Mouse (Mus musculus): ENCODE measurements around the gene Rab26. TPM values are rescaled to one million over a fixed set of nuclear protein-coding genes. Genes with fewer than 3 reads are reported as not detected.

Rab26 gene
- total RNA-seq, 2 experiments from 2014 or later: 12.2 to 12.5 TPM

DNA sequence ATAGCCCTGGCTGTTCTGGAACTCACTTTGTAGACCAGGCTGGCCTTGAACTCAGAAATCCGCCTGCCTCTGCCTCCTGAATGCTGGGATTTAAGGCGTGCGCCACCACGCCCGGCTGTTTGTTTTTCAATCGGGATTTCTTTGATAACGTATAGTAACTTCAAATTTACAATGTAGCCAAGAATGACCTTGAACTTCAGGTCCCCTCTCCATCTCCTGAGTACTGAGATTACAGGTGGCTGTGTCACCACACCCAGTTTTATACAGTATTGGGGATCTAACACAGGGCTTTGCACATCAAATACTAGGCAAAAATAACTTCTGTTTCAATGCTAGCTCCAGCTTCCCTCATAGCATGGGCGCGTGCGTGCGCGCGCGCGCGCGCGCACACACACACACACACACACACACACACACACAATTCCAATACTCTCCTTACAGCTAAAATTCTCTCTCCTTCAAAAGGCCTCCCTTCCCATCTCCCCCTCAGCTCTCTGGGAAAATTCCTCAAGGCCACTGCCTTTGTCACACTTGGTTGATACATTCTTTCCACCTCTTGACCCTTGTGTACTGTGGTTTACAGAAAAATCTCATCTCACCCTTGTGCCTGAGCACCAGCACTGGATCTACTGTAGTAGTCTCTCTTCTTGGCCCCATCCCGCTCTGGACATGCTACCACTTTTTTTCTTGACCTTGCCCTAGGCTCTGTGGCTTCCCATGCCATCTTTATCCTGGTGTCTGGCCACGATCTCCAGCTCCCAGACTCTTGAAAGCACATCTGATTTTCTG is 52.8 kb downstream of the Rab26 start:
- no peak for DNase-seq
- intact Hi-C loops (cut with DNase I): no loop called here

DNA sequence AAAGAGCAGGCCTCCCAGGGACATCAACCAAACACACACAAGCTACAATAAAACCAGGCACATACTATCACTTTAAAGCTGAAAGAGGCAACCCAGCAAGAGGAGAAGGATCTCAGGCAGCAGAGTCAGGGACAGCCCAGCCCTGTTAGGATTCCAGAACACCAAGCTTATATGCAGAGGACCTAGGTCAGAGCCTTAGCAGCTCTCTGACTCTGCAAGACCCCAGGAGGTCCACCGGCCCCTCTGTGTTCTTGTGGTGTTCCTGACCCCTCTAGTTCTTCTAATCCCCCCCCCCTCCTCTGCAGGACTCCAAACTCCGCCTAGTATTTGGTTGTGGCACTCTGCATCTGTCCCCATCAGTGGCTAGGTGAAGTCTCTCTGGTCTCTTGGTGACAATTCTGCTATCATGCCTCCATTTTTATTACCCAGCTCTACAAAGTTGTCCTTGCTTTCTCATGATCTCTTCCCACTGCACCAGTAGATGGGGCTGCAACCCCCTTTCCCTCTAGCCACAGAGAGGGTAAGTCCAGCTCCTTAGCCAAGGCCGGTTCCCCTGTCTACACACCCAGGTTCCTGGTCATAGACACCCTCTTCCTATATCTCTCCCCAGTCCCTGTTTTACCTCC is 53.7 kb downstream of the Rab26 start:
- DNase-seq: no peak
- intact Hi-C loops (cut with DNase I): no loop called here

DNA sequence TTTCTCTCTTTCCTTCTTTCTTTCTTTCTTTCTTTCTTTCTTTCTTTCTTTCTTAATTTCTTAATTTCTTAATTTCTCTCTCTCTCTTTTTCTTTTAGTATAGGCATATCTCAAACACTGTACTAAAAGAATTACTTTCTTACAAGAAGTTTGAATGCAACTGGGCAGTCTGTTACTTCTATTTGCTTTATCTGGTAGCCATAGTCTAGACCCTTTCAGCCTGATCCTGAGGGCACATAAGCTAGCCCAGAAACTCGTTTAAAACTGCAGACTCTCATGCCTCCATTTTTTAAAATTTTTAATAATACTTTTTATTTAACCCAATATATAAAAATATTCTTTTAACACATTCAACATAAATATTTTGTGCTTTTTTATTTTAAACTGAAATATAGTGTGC is 54.6 kb downstream of the Rab26 start:
- intact Hi-C loops (cut with DNase I): no loop called here
- DNase-seq: no peak

DNA sequence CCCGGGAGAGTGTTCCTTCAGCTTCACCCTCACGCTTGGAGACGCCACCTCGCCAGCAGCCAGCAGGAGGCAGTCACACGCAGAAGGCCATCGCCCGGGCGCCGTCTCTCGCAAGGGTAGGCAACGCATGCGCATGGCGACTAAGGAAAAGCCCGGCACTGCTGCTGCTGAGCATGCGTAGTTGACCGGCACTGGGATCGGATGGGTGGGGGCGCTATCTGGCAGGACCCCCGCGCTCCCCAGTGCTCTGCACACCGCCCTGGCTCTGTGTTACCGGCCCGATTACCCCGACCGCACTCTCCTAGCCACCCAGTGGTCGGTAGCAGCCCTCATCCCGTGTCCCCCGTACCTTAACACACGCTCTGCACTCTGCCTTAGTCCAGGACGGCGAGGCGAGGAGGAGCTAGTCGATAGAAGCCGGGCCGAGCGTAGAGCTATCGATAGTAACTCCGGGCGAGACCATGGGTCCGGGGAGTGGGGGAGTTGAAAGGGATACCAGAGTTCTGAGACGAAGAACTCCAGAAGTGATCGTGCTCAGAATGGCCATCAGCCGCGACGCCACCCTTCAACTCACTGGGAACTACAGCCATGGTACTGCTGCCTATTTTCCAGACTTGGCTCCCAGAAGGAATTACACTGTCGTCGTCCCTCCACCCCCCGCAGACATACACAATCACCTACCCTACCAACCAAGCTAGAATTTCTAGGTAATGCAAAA is 55.2 kb downstream of the Rab26 start, which contains the start of gene Mlst8:
Mlst8 (minus strand) TSS at position 416 of the 718 bp plus-strand sequence.
- intact Hi-C loops (cut with DNase I): no loop called here

DNA sequence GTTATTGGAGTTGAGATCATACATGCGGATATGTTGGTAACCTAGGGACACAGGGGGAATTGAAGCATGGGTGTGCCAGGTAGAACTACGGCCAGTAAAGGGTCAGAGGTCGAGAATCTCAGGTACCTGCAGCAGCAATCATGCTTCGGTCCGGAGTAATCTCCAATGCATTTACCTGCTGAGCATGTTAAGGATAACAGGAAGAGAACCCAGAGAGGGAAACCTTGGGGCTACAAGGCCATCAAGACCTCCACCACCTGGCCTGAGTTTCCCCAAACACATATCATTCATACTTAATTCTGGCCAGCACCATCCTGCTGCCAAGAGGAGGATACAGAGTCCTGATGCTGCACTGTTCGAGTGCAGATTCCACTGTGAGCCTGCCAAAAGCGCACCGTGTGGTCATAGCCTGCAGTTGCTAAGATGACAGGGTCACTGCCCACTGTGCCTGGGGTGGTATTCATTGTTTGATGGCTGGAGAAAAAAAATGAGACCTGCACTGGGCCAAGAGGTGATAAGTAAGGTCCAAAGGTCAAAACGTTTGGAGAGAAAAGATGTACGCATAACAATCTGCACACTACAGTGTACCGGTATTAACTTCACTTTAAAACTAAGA is 55.9 kb downstream of the Rab26 start:
- peak; percentile 45 for DNase-seq
- intact Hi-C loops (cut with DNase I): no loop called here

More for the DNA sequence above, 55.2 kb downstream of the Rab26 start, which contains the start of gene Mlst8:
- peak; percentile 98 for DNase-seq

Other genes with a start within 250 kb of the Rab26 start
- gene Abca17, start 183.1 kb downstream of the Rab26 start, total RNA-seq (2021): 1 to 10 TPM; 1.4 to 1.9 TPM
- gene Abca3, start 182.3 kb downstream of the Rab26 start, total RNA-seq (2021): 100 to 1,000 TPM; 109 to 114 TPM
- gene Rnps1, start 119.6 kb downstream of the Rab26 start, total RNA-seq (2021): 100 to 1,000 TPM; 204 to 208 TPM
- gene Eci1, start 107.6 kb downstream of the Rab26 start, total RNA-seq (2021): 10 to 100 TPM in 1 of 2 experiments, 1 to 10 TPM in 1; 9.4 to 11.5 TPM
- gene Dnase1l2, start 91.1 kb downstream of the Rab26 start, total RNA-seq (2021): 1 to 10 TPM; 7.1 to 8.5 TPM
- 10 to 100 TPM; 39.0 to 41.7 TPM for gene E4f1, start 63.9 kb downstream of the Rab26 start, total RNA-seq (2021)
- gene Pgp, start 63.8 kb downstream of the Rab26 start, total RNA-seq (2021): 10 to 100 TPM; 45.3 to 45.9 TPM
- gene Bricd5, start 60.3 kb downstream of the Rab26 start, total RNA-seq (2021): under 1 TPM; 0.54 to 0.92 TPM
- 10 to 100 TPM; 33.4 to 39.1 TPM for gene Mlst8, start 55.1 kb downstream of the Rab26 start, total RNA-seq (2021)
- gene Caskin1, start 45.6 kb downstream of the Rab26 start, total RNA-seq (2021): 100 to 1,000 TPM; 158 to 180 TPM
- 100 to 1,000 TPM; 166 to 172 TPM for gene Traf7, start 6.3 kb downstream of the Rab26 start, total RNA-seq (2021)
- 10 to 100 TPM; 75.0 to 91.3 TPM for gene Pkd1, start 15.6 kb upstream of the Rab26 start, total RNA-seq (2021)
- gene Tsc2, start 98.4 kb upstream of the Rab26 start, total RNA-seq (2021): 100 to 1,000 TPM; 152 to 158 TPM
- gene Nthl1, start 98.5 kb upstream of the Rab26 start, total RNA-seq (2021): 1 to 10 TPM; 7.0 to 8.5 TPM
- 10 to 100 TPM; 40.2 to 43.6 TPM for gene Slc9a3r2, start 116.1 kb upstream of the Rab26 start, total RNA-seq (2021)
- under 1 TPM in 1 of 2 experiments, not detected in 1; 0.66 TPM for gene Npw, start 124.2 kb upstream of the Rab26 start, total RNA-seq (2021)
- gene Zfp598, start 135.5 kb upstream of the Rab26 start, total RNA-seq (2021): 10 to 100 TPM; 45.5 to 48.5 TPM
- gene Syngr3, start 155.7 kb upstream of the Rab26 start, total RNA-seq (2021): 100 to 1,000 TPM; 164 to 176 TPM
- gene Gfer, start 161.9 kb upstream of the Rab26 start, total RNA-seq (2021): 10 to 100 TPM; 21.0 to 22.7 TPM
- gene Noxo1, start 162.0 kb upstream of the Rab26 start, total RNA-seq (2021): 1 to 10 TPM; 5.6 to 7.2 TPM
- 10 to 100 TPM; 34.8 to 36.6 TPM for gene Tbl3, start 173.4 kb upstream of the Rab26 start, total RNA-seq (2021)
- not detected for gene Rnf151, start 183.9 kb upstream of the Rab26 start, total RNA-seq (2021)
- 100 to 1,000 TPM; 619 to 676 TPM for gene Rps2, start 183.9 kb upstream of the Rab26 start, total RNA-seq (2021)
- gene Ndufb10, start 190.3 kb upstream of the Rab26 start, total RNA-seq (2021): 100 to 1,000 TPM; 130 to 145 TPM
- not detected for gene Rpl3l, start 193.6 kb upstream of the Rab26 start, total RNA-seq (2021)
- gene Msrb1, start 202.4 kb upstream of the Rab26 start, total RNA-seq (2021): 10 to 100 TPM; 36.6 to 42.7 TPM
- not detected for gene Hs3st6, start 218.8 kb upstream of the Rab26 start, total RNA-seq (2021)